Mouse (Mus musculus) stomach, postnatal 0 days (tissue): ENCODE results near the gene Naip5. TPM values are rescaled to one million over a fixed set of nuclear protein-coding genes. Genes with fewer than 3 reads are reported as not detected.
"Not testable (repeated sequence)": the region's sequence is repeated elsewhere in the genome, so short reads cannot be mapped to it uniquely, and the experiment has no call there.

Experiments
- ATAC-seq: fragments of 200-750 bp; cut with Nextera tagmentation; 2 replicates; pipeline ENCODE4 v1.8.0; 2017; ENCODE audit not compliant: low FRiP score, low TSS enrichment
- DNase-seq: peaks from one replicate; pipeline ENCODE4 v3.0.0-alpha.2; 2016; ENCODE audit warnings: low spot score
- H3K27ac ChIP-seq: fragments of 300-500 bp; sonication (generic); replicated peaks from 2 replicates; pipeline ENCODE4 v1.5.1; 2014; ENCODE audit warnings: mild to moderate bottlenecking, control low read depth
- H3K27me3 ChIP-seq: fragments of 300-500 bp; sonication (generic); 2 replicates; pipeline ENCODE4 v1.6.1; 2014; ENCODE audit warnings: low read length; ENCODE audit not compliant: control insufficient read depth, insufficient read depth
- H3K36me3 ChIP-seq: fragments of 300-500 bp; sonication (generic); 2 replicates; pipeline ENCODE4 v1.6.1; 2014; ENCODE audit warnings: low read length, mixed read lengths; ENCODE audit not compliant: control insufficient read depth, insufficient read depth
- H3K4me1 ChIP-seq: fragments of 300-500 bp; sonication (generic); replicated peaks from 2 replicates; pipeline ENCODE4 v1.6.1; 2014; ENCODE audit warnings: antibody characterized with exemption; ENCODE audit not compliant: control insufficient read depth, insufficient read depth
- H3K4me2 ChIP-seq: fragments of 300-500 bp; sonication (generic); replicated peaks from 2 replicates; pipeline ENCODE4 v1.6.1; 2014; ENCODE audit warnings: low read depth, mild to moderate bottlenecking, control low read depth, moderate library complexity
- H3K4me3 ChIP-seq: fragments of 300-500 bp; sonication (generic); 2 replicates; pipeline ENCODE4 v1.5.1; 2014; ENCODE audit warnings: low read depth, low read length, control low read depth
- H3K9ac ChIP-seq: fragments of 300-500 bp; sonication (generic); 2 replicates; pipeline ENCODE4 v1.6.1; 2014; ENCODE audit warnings: mild to moderate bottlenecking, low read length, control low read depth, mixed read lengths
- H3K9me3 ChIP-seq: fragments of 300-500 bp; sonication (generic); 2 replicates; pipeline ENCODE4 v1.6.1; 2016; ENCODE audit warnings: low read length; ENCODE audit not compliant: control insufficient read depth
- CTCF ChIP-seq: IDR thresholded peaks from 2 replicates; pipeline ENCODE4 v1.5.1; 2016; ENCODE audit warnings: antibody characterized with exemption, low read depth, mild to moderate bottlenecking, moderate library complexity
- EP300 ChIP-seq: optimal IDR thresholded peaks from 2 replicates; pipeline ENCODE3; 2016; ENCODE audit warnings: antibody characterized with exemption
- WGBS: fragments of 180-500 bp; shearing (Covaris S2); extraction: QIAGEN DNeasy Blood & Tissue Kit; methylation state at CpG from one replicate; pipeline ENCODE4 v1.1.7; 2014; 5-methylcytosine and 5-hydroxymethylcytosine counted together
- polyA plus RNA-seq: library from polyadenylated mRNA; unstranded; fragments of >200 nt; fragmentation: Nextera tagmentation; extraction: Ambion mirVana; gene quantifications from 2 replicates; pipeline ENCODE4 v1.2.1, GENCODE M21; 2015

The Naip5 gene
- polyA plus RNA-seq: 0.40 and 0.50 TPM in 2 replicates

- not testable (repeated sequence) for H3K4me1 ChIP-seq, H3K4me3 ChIP-seq, DNase-seq, H3K36me3 ChIP-seq, H3K9me3 ChIP-seq, H3K4me2 ChIP-seq, H3K27ac ChIP-seq, ATAC-seq, H3K9ac ChIP-seq, H3K27me3 ChIP-seq
- WGBS: 70% methylated on average over 4 of the region's 4 CpGs
Observed at GRCm38 (mm10) chr13:100246223-100246622, at the start of gene Naip5. Gene Naip5, minus strand, starts transcription at chr13:100246323.

- Histone ChIP-seq H3K4me2 (no peak overlapping the region), H3K9me3 (no peaks in the 10 kb centered on the region), H3K4me1 (no peaks in the 10 kb centered on the region), H3K27ac (no peak overlapping the region), H3K9ac (no peak overlapping the region), H3K36me3 (no peaks in the 10 kb centered on the region), H3K27me3 (no peaks in the 10 kb centered on the region), H3K4me3 (no peak overlapping the region)
- WGBS: 88% methylated on average over 1 of the region's 1 CpGs
- ATAC-seq (no peak), DNase-seq (no peak)
- TF ChIP-seq EP300: no peak
- TF ChIP-seq CTCF: no peak
Observed at GRCm38 (mm10) chr13:100284611-100285010, 38.5 kb upstream of the Naip5 start.

- not testable (repeated sequence) for H3K27me3 ChIP-seq, DNase-seq, H3K4me3 ChIP-seq
Observed at GRCm38 (mm10) chr13:100271474-100272132, 25.5 kb upstream of the Naip5 start.

GRCm38 (mm10) chr13:100256996-100257395 lies 10.9 kb upstream of the Naip5 start:
- H3K4me3 ChIP-seq, H3K9ac ChIP-seq, H3K27ac ChIP-seq, H3K36me3 ChIP-seq, ATAC-seq, DNase-seq, H3K4me2 ChIP-seq, H3K9me3 ChIP-seq, H3K27me3 ChIP-seq, H3K4me1 ChIP-seq: not testable (repeated sequence)
- WGBS: 34% methylated on average over 2 of the region's 2 CpGs

More at GRCm38 (mm10) chr13:100271474-100272132, 25.5 kb upstream of the Naip5 start:
- H3K36me3 ChIP-seq, H3K4me2 ChIP-seq, H3K27ac ChIP-seq, H3K9ac ChIP-seq, H3K4me1 ChIP-seq, H3K9me3 ChIP-seq, ATAC-seq: not testable (repeated sequence)
- WGBS: no CpG with 5 or more reads among the region's 1 CpGs

GRCm38 (mm10) chr13:100255925-100256324 lies 9.8 kb upstream of the Naip5 start:
- ATAC-seq, H3K27me3 ChIP-seq, H3K27ac ChIP-seq, H3K9ac ChIP-seq, H3K4me3 ChIP-seq, H3K4me1 ChIP-seq, H3K4me2 ChIP-seq, DNase-seq, H3K36me3 ChIP-seq, H3K9me3 ChIP-seq: not testable (repeated sequence)
- WGBS: 81% methylated on average over 5 of the region's 6 CpGs

DNA sequence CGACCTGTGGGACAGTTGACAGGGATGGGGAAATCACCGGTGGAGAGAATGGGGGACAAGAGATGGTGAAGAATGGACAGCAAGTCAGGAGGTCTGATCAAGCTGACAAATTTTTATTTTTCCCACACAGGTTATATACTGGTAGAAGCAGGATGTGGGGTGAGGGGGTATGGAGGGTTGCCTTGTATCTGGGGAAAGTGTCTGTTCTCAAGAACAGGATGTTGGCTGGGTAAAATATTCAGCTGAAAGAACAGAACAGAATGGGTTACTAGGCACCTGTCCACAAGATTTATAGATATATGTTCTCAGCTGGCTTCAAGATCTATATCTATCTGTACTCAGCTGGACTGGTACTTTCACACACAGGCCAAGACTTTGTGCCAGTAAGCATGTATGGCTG lies 5.8 kb upstream of the Naip5 start:
- 86% methylated on average over 2 of the region's 2 CpGs for WGBS
- not testable (repeated sequence) for H3K36me3 ChIP-seq, H3K27ac ChIP-seq, H3K9me3 ChIP-seq, H3K27me3 ChIP-seq, DNase-seq, ATAC-seq, H3K4me1 ChIP-seq, H3K9ac ChIP-seq, H3K4me3 ChIP-seq, H3K4me2 ChIP-seq
